Mouse (Mus musculus): ENCODE results near the gene Phf5a.

The Phf5a gene

DNA sequence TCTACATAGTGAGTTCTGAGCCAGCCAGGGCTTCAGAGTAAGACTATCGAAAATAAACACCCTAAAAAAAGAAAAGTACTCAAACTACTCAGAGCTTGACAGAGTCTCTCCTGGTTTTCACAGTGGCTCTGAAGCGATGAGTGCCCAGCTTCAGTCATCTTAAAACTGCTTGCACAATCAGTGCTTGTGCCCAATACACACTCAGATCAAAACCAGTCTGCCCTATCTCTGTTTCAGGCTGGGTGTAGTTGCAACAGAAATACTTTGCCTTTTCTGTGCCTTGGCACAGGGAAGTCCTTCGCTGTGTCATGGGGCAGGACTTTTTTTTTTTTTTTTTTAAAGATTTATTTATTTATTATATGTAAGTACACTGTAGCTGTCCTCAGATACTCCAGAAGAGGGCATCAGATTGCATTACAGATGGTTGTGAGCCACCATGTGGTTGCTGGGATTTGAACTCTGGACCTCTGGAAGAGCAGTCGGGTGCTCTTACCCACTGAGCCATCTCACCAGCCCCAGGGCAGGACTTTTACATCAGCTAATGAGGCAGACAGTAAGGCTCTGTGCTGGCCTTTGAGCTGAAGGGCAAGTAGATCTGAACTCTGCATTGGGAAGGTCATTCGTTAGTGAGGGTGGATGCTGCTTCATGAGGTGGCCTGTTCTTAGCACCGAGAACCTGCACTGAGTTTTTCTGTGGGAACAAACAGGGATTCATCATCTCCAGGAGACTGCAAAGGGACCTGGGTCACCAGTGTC, 15.3 kb upstream of the Phf5a start:
- in situ Hi-C loops (cut with MboI, MseI), result no loop called here

DNA sequence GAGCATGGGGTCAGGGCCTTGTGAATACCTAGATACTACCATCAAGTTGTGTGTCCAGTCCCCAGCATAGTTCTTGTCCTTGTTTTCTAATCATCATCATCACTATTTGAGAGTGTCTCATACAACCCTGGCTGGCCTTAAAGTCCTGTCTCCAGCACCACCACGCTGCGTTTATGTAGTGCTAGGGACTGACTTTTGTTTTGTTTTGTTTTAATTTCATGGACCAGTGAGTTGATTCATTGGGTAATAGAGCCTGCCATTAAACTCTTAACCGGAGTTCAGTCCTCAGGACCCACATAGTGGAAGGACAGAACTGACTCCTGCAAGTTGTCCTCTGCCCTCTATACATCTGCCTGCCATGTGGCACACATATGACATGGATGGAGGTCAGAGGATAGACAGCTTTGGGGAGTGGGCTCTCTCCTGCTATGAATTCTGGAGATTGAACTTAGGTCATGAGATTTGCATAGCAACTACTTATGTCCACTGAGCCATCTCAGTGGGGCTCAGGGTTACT, 13.8 kb upstream of the Phf5a start:
- in situ Hi-C loops (cut with MboI, MseI), result no loop called here

DNA sequence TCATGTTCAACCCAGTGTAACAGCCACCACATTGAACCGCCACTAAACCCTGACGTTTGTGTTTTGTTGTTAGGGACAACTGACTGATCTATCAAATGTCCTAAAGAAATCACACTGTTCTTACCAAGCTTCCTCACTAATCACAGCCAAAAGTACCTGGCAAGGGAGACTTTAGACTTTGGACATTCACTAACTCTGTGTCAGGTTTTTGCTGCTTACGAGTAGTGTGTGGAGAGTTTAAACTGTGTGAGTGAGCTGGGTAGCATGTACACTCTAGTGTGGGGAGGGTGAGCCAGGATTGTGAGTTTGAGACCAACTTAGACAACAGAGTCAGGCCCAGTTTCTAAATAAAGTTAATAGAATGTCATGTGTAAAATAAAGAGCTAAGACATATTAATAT, 10.6 kb upstream of the Phf5a start:
- in situ Hi-C loops (cut with MboI, MseI), result no loop called here

DNA sequence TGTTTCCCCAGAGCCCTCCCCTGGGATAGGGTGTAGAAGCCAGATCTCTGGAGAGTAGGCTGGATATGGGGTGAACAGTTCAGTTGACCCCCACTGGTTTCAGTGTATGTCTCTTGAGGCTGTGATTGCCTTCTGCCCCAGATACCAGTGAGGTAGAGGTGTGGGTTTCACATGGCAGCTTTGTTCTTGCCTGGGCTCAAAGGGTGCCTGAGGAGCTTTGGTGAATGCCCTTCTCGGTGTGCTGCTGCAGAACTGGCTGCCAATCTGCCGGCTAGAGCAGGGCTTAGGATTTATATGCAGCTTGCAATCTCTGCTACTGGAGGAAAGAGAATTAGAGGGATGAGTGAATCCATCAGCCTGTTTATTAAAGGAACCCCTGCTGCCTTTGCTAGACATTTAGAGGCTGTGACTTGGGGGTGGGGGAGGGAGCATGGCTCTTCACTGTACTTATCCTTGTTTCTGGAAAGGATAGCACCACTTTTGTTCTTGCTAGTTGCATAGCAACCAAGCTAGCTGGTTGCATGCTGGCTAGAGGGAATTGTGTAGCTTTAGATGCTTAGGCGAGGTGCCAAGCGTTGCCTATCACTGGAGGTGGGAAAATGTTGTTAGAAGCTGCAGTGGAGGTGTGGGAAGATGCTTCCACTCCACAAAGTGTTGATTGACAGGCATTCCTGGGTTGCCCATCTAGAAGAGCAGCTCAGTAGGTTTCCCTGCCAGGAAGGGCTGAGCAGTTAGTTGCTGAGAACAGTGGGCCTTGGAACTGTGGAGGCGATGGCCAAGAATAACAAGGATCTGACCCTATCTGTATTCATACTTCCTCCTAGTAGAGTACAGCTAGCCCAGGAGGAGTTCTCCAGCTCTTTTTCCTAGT, 8.1 kb upstream of the Phf5a start:
- in situ Hi-C loops (cut with MboI, MseI), result loop anchor here (5.0 kb wide), 1 partner anchor 33 kb away; no protein-coding TSS in a partner anchor

DNA sequence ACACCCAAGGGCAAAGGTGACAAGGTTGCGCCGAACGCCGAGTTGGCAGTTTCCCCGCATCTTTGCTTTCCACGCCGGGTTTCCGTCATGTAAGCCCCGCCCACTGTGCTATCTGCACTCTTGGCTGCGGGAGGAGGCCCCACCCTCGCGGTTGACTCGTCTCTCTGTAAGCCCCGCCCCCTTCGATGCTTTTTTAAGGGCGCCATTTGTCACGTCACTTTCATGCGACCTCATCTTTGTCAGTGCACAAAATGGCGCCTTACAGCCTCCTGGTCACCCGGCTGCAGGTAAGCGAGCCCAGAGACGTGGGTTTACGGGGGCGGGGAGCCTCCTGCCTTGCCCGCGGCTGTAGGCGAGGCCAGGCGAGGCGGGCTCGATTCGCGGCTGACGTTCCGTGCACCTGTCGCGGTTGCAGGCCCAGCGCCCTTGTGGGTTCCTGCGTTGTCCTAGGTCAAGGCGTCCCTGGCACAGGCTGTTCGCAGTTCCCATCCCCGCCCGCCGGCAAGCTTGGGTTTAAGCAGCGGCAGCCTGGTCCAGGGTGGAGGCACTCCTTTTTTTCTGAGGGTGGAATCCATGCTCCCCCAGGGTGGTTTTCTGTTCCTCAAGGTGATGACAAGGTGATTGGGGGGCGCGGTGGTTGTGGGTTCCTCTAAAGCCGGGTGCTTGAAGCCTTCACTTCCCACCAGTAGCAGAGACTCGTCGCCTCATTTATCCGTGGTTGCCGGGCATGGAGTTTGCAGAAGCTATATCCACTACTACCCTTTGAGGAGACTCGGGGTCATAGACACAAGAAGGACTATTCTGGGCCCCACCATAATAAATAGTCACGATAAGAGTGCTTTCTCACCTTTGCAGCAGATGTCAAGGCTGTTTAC, 788 bp upstream of the Phf5a start, which contains the start of gene Aco2:
Gene Aco2 (plus strand): TSS at position 48 of the 875 bp plus-strand sequence.
- in situ Hi-C loops (cut with MboI, MseI), result loop anchor here (25.0 kb wide), 1 partner anchor 1285 kb away; no protein-coding TSS in a partner anchor

DNA sequence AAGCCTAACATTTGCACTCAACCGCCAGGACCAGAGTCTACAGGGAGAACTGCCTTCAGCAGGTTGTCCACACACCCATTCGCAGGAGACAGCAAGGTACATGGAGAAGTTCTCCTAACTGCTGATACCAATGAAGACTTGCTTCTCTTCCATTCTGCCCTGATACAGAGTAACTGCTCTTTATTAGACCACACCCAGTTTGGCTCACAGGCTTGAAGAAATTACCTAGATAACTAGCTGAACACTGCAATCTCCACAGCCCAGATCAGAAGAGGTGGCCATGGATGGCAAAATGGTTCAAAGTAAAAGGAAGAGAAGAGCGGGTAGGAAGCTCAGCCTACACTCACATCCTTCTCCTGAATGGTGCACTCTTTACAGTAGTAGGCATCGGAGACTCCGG, 1.7 kb downstream of the Phf5a start:
- in situ Hi-C loops (cut with MboI, MseI), result loop anchor here (25.0 kb wide), 1 partner anchor 1283 kb away; no protein-coding TSS in a partner anchor

DNA sequence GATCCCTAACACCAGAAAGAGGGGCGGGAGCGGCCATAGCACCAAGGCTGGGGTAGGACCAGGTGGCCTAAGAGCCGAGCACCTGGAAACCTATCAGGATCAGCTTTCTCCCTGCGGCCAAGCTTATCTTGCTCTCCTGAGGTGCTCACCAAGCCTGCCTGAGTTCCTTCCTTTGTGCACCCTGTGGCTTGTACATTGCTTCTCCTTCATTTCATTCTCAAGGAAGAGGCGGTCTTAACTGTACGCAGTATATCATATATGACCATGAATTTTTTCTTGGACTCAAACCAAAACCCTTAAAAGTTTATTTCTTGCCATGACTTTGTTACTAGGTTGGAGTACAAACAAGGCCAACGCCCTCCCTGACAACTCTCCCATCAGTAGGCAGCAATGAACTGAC, 7.5 kb downstream of the Phf5a start:
- in situ Hi-C loops (cut with MboI, MseI), result loop anchor here (25.0 kb wide), 1 partner anchor 1277 kb away; no protein-coding TSS in a partner anchor

DNA sequence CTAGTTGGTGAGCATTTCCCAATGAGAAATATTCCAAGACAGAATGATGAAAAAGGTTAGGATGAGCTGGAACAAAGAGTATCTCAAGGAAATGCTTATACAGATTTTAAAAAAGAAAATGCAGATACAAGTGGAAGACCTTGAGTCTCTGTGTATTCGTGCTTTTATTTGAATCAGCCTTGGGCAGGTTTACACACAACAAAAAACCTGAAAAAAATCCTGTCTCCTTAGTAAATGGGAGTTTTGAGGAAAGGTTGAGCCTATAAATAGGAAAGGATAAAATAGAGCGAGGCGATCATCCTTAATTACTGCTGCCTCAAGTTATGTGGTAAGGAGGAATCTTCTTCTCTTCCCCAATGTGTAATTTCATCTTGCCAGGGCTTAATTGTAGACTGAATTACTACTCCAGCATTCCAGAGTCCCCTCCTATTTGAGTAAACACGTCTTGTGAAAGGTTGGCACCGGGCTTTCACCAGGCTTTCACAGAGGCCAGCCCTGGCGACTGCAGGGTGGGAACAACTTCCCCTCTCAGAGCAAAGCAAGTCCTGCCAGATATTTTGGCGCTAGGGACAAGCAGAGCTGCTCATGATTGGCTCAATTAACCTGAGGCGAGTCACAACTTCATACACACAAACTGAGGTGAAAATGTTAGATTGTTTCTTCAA, 11.1 kb downstream of the Phf5a start:
- in situ Hi-C loops (cut with MboI, MseI), result loop anchor here (25.0 kb wide), 1 partner anchor 1273 kb away; no protein-coding TSS in a partner anchor

DNA sequence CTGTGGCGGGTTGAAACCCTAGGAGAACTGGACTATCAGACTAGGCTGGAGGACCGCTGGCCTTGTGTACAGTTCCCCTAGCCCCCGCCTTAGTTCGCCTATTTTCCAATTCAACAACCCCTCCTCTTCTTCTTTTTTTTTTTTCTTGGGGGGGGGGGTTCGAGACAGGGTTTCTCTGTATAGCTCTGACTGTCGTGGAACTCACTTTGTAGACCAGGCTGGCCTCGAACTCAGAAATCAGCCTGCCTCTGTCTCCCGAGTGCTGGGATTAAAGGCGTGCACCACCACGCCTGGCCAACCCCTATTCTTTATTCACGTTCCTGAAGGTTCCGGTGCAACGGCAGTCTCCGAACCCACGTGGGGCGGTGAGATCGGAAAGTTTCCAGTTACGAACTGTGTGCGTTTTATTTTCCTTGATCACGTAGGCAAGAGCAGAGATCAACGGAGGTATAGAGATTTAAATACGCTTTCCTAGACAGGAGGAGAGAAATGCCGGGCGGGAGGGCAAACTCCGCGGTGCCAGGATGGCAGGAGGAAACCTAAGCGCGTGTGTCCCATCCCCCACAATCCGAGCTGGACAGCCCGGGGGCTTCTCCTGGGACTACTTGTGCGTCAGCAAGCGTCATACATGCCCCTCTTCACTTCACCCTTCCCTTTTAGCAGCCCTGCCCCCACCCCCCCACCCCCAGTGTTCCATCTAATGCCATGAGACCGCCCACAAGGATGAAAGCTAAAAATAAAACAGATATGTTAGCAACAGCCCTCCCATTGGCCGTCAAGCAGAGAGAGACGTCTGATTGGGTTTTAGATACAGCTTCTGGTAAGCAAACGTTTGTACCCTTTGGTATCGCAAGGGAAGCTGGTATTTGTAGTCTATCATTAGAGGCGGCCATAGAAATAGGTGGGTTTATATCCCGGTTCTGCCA, 12.1 kb downstream of the Phf5a start:
- in situ Hi-C loops (cut with MboI, MseI), result loop anchor here (25.0 kb wide), 1 partner anchor 1272 kb away; no protein-coding TSS in a partner anchor

DNA sequence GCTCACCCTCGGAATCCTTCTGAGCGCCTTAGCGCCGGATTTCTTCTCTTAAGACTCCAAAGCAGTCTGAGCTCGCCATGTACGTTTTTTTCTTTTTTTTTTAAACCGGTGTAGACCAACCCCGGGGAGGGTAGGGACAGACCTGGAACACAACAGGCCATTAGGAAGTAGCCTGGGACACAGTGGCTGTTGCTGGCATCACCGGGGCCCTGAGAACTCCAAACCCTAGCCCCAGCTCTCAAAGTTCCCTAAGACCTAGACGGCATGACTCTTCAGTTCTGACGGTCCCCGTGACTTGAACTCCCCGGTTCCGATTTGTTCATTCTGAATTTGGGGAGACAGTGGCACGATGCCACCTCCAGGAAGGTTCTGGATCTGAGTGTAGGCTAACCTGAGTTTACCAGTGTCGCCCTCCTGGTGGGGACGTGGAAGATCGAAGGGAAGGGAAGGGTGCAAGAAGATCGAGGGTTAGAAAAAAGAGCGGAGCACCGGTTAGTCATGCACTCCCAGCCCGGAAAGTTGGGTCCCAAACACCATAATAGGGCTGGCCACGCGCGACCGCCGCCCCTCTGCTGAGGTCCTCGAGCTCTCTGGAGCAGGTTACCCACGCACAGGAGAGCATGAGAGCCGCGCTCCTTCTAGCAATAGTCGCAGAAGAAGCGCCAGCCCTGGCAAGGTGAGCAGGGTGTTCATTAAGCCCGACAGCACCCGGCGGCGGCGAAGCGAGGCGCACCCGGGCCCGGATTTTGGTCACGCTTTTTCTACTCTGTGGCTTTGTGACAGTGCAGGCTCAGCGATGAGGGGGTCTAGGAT, 13.0 kb downstream of the Phf5a start, which contains the start of gene Tob2:
Gene Tob2 (minus strand): TSS at position 280 of the 813 bp plus-strand sequence.
- in situ Hi-C loops (cut with MboI, MseI), result loop anchor here (25.0 kb wide), 1 partner anchor 1271 kb away; no protein-coding TSS in a partner anchor

DNA sequence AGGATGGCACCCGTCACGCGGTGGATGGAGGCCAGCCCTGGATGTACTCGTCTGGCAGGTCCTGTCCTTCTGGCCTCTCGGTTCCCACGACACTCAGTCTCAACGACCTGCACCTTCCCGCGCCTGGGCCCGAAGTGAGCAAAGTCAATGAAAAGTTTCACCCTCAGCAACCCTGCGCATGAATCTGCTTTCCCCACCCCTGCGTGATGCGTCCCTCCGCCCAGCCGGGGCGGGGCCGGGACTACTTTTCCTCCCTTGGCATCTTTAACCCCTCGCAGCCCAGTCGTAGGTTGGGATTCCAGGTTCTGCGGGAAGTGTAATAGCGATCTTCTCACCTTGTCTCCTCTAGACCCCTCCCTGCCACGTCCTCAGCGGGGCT, 13.6 kb downstream of the Phf5a start:
- in situ Hi-C loops (cut with MboI, MseI), result loop anchor here (25.0 kb wide), 1 partner anchor 1271 kb away; no protein-coding TSS in a partner anchor

DNA sequence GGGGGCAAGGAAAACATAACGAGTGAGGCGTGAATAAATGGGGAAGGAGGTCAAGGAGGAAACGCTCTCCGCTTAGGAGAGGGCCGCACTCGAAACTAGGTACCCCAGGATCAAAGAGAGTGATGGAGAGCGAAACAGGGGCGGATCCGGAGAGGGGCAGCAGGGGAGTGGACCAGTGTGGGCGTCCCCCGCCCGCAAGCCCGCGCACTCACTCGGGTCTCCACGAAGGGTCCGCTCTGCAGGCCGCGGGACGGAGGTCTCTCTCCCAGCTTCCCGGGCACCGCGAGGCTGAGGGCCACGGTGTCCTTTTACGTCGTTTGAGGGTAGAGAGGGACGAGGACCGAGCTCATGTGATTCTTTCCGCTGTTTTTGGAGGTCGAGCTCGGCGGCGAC, 14.0 kb downstream of the Phf5a start:
- in situ Hi-C loops (cut with MboI, MseI), result loop anchor here (25.0 kb wide), 1 partner anchor 1270 kb away; no protein-coding TSS in a partner anchor

DNA sequence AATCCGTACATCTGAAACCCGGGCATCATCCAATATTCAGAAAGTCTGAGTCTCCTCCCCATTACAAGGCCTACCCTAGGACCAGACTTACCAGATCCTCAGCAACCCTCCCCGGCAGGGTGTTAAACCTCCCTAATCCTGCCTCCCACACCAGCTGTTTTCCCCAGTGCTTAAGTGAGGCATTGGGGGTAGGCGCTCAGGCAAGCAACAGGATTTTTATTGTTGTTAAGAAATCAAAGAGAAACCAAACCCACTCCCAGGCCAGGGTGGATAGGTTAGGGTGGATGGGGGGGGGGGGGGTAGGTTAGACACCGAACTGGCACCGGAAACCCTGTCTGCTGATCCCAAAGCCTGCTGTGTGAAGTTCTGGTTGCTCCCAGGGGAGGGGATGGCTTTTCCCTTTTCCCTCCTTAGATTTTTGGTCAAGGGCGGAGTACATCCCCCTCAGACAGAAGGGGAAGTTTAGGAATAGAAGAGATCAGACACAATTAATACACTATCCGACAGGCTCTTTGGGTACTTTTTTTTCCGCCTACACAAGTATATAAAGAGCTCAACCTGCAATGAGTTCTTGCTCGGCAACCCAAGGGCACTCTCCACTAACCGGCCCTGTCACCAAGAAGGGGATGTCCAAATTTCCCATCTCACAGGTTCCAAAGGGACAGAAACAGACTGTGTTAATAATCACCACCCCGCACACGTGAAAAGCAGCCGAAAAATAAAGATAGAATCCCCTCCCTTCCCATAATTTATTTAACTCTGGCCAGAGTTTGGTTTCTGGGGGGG, 14.6 kb downstream of the Phf5a start:
- in situ Hi-C loops (cut with MboI, MseI), result loop anchor here (25.0 kb wide), 1 partner anchor 1270 kb away; no protein-coding TSS in a partner anchor

DNA sequence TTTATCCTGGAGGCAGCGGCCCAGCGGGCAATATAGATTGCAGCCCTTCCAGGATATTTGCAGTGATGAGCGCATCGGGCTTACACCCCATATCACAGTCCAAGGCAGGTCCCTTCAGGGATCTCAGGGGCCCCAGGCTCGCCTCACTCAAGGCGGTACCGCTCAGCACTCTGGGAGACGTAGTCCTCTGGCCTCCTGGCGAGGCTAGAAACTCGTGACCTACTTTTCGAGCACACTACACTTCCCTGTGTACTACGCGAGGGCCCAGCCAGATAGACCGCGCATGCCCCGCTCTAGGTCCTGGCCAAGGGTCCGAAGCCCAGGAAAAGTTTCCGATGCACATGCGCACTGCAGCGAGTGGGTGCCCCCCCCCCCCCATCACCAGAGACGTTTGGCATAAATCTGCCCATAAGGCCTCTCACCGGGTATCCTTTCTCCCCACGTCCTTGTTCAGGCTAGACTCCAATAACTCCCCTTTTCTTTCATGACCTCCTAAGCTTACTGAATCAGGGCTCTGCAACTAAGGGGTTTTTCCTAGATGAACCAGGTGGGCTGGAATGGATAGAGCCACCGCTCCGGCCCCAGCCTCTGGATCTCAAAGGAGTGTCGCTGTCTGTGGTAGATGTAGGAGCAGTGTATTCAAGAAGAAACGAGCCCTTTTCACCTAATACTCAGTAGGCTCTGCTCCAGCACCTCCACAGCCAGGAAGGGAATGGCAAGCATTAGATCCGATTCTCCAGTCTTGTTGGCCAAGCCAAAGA, 15.5 kb downstream of the Phf5a start:
- in situ Hi-C loops (cut with MboI, MseI), result loop anchor here (25.0 kb wide), 1 partner anchor 1269 kb away; no protein-coding TSS in a partner anchor

DNA sequence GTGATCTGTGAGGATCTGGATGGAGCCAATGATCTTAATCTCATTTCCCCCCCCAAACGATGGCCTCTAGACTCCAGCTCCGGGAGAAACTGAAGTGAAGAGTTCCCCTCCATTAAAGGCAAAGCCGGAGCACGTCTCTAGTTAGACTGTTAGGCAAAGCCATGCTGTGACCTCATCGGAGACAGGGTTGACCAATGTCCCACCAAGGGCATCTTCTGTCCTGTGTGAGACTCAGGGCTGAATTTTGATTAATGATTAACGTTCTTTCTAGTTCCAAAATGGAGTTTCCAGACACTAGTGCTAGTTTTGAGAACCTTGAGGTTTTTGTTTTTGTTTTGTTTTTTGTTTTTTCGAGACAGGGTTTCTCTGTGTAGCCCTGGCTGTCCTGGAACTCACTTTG, 18.6 kb downstream of the Phf5a start:
- in situ Hi-C loops (cut with MboI, MseI), result loop anchor here (5.0 to 25.0 kb wide), 2 partner anchors 41 to 1266 kb away; no protein-coding TSS in a partner anchor

DNA sequence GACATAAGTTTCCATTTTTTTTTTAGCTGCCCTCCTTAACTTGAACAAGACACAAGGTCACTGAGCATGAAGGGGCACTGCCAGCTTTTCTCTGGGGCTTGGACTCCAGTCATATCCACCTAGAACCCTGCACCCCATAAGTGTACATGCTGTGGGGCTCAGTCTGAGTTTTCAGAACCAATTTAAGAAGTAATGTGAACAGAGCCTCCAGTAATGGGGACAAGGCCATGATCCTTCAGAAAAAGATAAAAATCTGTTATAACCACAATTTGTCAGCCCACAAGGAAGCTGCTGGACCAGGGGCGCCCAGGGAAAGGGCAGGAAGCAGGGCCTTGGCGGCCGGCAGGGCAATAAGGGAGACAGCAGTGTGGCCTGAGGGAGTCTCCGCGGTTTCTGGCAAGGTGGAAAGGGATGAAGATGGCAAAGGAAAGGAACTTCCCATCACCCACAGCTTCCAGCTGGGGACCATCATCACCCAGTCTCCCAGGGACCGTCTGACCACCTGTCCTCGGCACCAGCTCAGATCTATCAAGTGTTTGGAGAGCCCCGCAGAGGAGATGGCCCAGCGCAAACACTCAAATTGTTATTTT, 19.2 kb downstream of the Phf5a start:
- in situ Hi-C loops (cut with MboI, MseI), result loop anchor here (5.0 to 25.0 kb wide), 2 partner anchors 40 to 1265 kb away; no protein-coding TSS in a partner anchor

Data from T-helper 1 cell (primary cell).